Mouse (Mus musculus): ENCODE measurements around the gene Pcdh7. TPM values are rescaled to one million over a fixed set of nuclear protein-coding genes. Genes with fewer than 3 reads are reported as not detected.

Pcdh7 gene
- polyA plus RNA-seq, 1 experiment from 2014 or later: 28.9 TPM

GRCm38 (mm10) chr5:57847500-57847899 is 129.7 kb downstream of the Pcdh7 start:
- H3K4me2 ChIP-seq (ENCODE audit: low read length): no peak overlapping the region
- ATAC-seq: peak; percentile 45; the same call in 1 of the 2 replicates
- WGBS: 59% methylated on average over 3 of the region's 3 CpGs
- H3K9me3 ChIP-seq (ENCODE audit: control insufficient read depth, low read length): no peaks in the 10 kb centered on the region
- H3K4me1 ChIP-seq (ENCODE audit: control insufficient read depth, insufficient read depth, low read depth, low read length): no peaks in the 10 kb centered on the region
- no peak overlapping the region for H3K9ac ChIP-seq (ENCODE audit: low read depth, low read length)
- H3K36me3 ChIP-seq (ENCODE audit: control insufficient read depth, insufficient read depth, low read length): no peaks in the 10 kb centered on the region
- H3K27ac ChIP-seq (ENCODE audit: low read depth, low read length): no peak overlapping the region
- no peak overlapping the region for H3K4me3 ChIP-seq (ENCODE audit: low read length)
- H3K27me3 ChIP-seq (replicated peaks; ENCODE audit: control insufficient read depth, insufficient read depth, low read length): no peaks in the 10 kb centered on the region

- Histone ChIP-seq H3K4me1 (ENCODE audit: control insufficient read depth, insufficient read depth, low read depth, low read length) (no peaks in the 10 kb centered on the region), H3K4me2 (ENCODE audit: low read length) (no peak overlapping the region), H3K27me3 (replicated peaks; ENCODE audit: control insufficient read depth, insufficient read depth, low read length) (no peaks in the 10 kb centered on the region), H3K9ac (ENCODE audit: low read depth, low read length) (no peak overlapping the region), H3K9me3 (ENCODE audit: control insufficient read depth, low read length) (no peaks in the 10 kb centered on the region), H3K36me3 (ENCODE audit: control insufficient read depth, insufficient read depth, low read length) (no peaks in the 10 kb centered on the region), H3K4me3 (ENCODE audit: low read length) (no peak overlapping the region), H3K27ac (ENCODE audit: low read depth, low read length) (no peak overlapping the region)
- 84% methylated on average over 2 of the region's 2 CpGs for WGBS
- ATAC-seq: no peak
These were observed 132.3 kb downstream of the Pcdh7 start for GRCm38 (mm10) chr5:57850111-57850510.

GRCm38 (mm10) chr5:57857316-57857715 is 139.5 kb downstream of the Pcdh7 start:
- ATAC-seq: no peak
- H3K27ac ChIP-seq (ENCODE audit: low read depth, low read length): no peak overlapping the region
- H3K4me3 ChIP-seq (ENCODE audit: low read length): no peak overlapping the region
- H3K27me3 ChIP-seq (replicated peaks; ENCODE audit: control insufficient read depth, insufficient read depth, low read length): no peaks in the 10 kb centered on the region
- H3K4me2 ChIP-seq (ENCODE audit: low read length): no peak overlapping the region
- H3K4me1 ChIP-seq (ENCODE audit: control insufficient read depth, insufficient read depth, low read depth, low read length): no peaks in the 10 kb centered on the region
- no peaks in the 10 kb centered on the region for H3K9me3 ChIP-seq (ENCODE audit: control insufficient read depth, low read length)
- WGBS: 85% methylated on average over 3 of the region's 3 CpGs
- H3K9ac ChIP-seq (ENCODE audit: low read depth, low read length): no peak overlapping the region
- no peaks in the 10 kb centered on the region for H3K36me3 ChIP-seq (ENCODE audit: control insufficient read depth, insufficient read depth, low read length)

DNA sequence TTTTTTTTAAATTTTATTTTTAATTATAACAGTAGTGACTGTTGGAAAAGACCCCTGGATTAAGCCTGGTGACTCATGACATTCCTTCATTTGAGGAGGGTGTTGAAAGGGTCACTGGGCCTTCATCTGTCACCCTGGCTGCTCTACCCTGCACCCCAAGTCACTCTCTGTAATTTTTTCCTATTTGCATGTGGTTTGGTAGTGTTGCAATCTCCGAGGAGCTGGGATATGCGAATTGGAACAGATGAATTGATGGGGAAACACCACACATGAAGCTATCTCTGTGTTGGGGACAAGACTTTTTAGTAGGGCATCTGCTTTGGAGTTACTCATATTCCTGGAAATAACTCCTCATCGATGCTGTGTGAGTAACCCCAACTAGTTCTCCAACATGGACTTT is 146.5 kb downstream of the Pcdh7 start:
- Histone ChIP-seq H3K4me3 (ENCODE audit: low read length) (no peak overlapping the region), H3K4me2 (ENCODE audit: low read length) (no peak overlapping the region), H3K27me3 (replicated peaks; ENCODE audit: control insufficient read depth, insufficient read depth, low read length) (no peaks in the 10 kb centered on the region), H3K4me1 (ENCODE audit: control insufficient read depth, insufficient read depth, low read depth, low read length) (peaks cover 2% of the 10 kb centered on the region; the same call in 1 of the 2 replicates), H3K27ac (ENCODE audit: low read depth, low read length) (no peak overlapping the region), H3K36me3 (ENCODE audit: control insufficient read depth, insufficient read depth, low read length) (no peaks in the 10 kb centered on the region), H3K9me3 (ENCODE audit: control insufficient read depth, low read length) (no peaks in the 10 kb centered on the region), H3K9ac (ENCODE audit: low read depth, low read length) (no peak overlapping the region)
- ATAC-seq: no peak
- WGBS: 91% methylated on average over 3 of the region's 3 CpGs

DNA sequence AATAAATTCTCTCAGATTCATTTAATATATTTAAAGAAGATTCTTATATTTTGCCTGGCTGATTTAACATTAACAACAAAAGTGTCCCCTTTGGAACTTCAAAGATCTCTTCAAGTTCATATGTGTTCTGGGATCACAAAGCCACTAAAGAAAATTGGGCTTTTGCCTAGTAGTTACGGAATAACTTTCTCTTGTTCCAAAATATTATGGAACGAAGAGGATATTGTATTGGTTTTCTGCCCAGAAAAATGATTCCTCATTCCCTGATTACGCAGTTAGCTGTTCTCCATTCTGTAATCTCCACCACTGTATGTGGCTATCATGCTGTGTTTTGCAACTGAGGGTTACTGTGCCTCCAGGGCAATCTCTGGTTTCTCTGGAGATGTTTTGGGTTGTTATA is 147.5 kb downstream of the Pcdh7 start:
- no peak overlapping the region for H3K4me3 ChIP-seq (ENCODE audit: low read length)
- peaks cover 2% of the 10 kb centered on the region; the same call in 1 of the 2 replicates for H3K4me1 ChIP-seq (ENCODE audit: control insufficient read depth, insufficient read depth, low read depth, low read length)
- no peak overlapping the region for H3K9ac ChIP-seq (ENCODE audit: low read depth, low read length)
- no peak for ATAC-seq
- no peaks in the 10 kb centered on the region for H3K9me3 ChIP-seq (ENCODE audit: control insufficient read depth, low read length)
- H3K36me3 ChIP-seq (ENCODE audit: control insufficient read depth, insufficient read depth, low read length): no peaks in the 10 kb centered on the region
- 78% methylated on average over 3 of the region's 3 CpGs for WGBS
- H3K4me2 ChIP-seq (ENCODE audit: low read length): no peak overlapping the region
- no peak overlapping the region for H3K27ac ChIP-seq (ENCODE audit: low read depth, low read length)
- H3K27me3 ChIP-seq (replicated peaks; ENCODE audit: control insufficient read depth, insufficient read depth, low read length): no peaks in the 10 kb centered on the region

- no peak overlapping the region for H3K4me3 ChIP-seq (ENCODE audit: low read length)
- no peak overlapping the region for H3K4me2 ChIP-seq (ENCODE audit: low read length)
- H3K9me3 ChIP-seq (ENCODE audit: control insufficient read depth, low read length): no peaks in the 10 kb centered on the region
- H3K27me3 ChIP-seq (replicated peaks; ENCODE audit: control insufficient read depth, insufficient read depth, low read length): no peaks in the 10 kb centered on the region
- H3K36me3 ChIP-seq (ENCODE audit: control insufficient read depth, insufficient read depth, low read length): no peaks in the 10 kb centered on the region
- WGBS: 68% methylated on average over 1 of the region's 1 CpGs
- no peak overlapping the region for H3K9ac ChIP-seq (ENCODE audit: low read depth, low read length)
- H3K27ac ChIP-seq (ENCODE audit: low read depth, low read length): no peak overlapping the region
- peaks cover 2% of the 10 kb centered on the region; the same call in 1 of the 2 replicates for H3K4me1 ChIP-seq (ENCODE audit: control insufficient read depth, insufficient read depth, low read depth, low read length)
- ATAC-seq: no peak
These were observed 148.3 kb downstream of the Pcdh7 start for GRCm38 (mm10) chr5:57866097-57866496.

GRCm38 (mm10) chr5:57867906-57868305 is 150.1 kb downstream of the Pcdh7 start:
- 71% methylated on average over 2 of the region's 2 CpGs for WGBS
- ATAC-seq: no peak

DNA sequence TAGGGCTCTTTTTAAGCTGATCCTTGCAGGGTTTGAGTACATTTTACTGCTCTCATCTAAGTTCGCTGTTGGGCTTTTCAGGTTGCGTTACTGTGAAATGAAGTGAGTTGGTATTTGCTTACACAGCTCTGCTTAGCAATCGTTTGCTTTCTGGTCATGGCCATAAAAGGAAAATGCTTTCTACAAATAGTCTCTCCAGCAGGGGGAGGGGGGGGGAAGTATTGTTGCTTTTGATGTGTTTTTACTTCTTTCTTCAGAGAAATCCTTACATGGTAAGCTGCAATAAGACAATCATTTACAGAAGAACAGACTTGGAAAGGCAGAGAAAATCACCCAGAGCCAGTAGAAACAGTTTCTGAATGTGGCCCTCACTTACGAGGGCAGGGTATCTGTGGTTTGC is 150.9 kb downstream of the Pcdh7 start:
- no peak overlapping the region for H3K27ac ChIP-seq (ENCODE audit: low read depth, low read length)
- no peak for ATAC-seq
- H3K36me3 ChIP-seq (ENCODE audit: control insufficient read depth, insufficient read depth, low read length): no peaks in the 10 kb centered on the region
- H3K4me1 ChIP-seq (ENCODE audit: control insufficient read depth, insufficient read depth, low read depth, low read length): peaks cover 2% of the 10 kb centered on the region; the same call in 1 of the 2 replicates
- no peaks in the 10 kb centered on the region for H3K27me3 ChIP-seq (replicated peaks; ENCODE audit: control insufficient read depth, insufficient read depth, low read length)
- WGBS: 48% methylated on average over 4 of the region's 4 CpGs
- no peak overlapping the region for H3K4me3 ChIP-seq (ENCODE audit: low read length)
- no peaks in the 10 kb centered on the region for H3K9me3 ChIP-seq (ENCODE audit: control insufficient read depth, low read length)
- H3K9ac ChIP-seq (ENCODE audit: low read depth, low read length): no peak overlapping the region
- no peak overlapping the region for H3K4me2 ChIP-seq (ENCODE audit: low read length)

More at GRCm38 (mm10) chr5:57867906-57868305, 150.1 kb downstream of the Pcdh7 start:
- no peak overlapping the region for H3K4me2 ChIP-seq (ENCODE audit: low read length)
- no peaks in the 10 kb centered on the region for H3K27me3 ChIP-seq (replicated peaks; ENCODE audit: control insufficient read depth, insufficient read depth, low read length)
- H3K9ac ChIP-seq (ENCODE audit: low read depth, low read length): no peak overlapping the region
- H3K36me3 ChIP-seq (ENCODE audit: control insufficient read depth, insufficient read depth, low read length): no peaks in the 10 kb centered on the region
- H3K4me3 ChIP-seq (ENCODE audit: low read length): no peak overlapping the region
- H3K4me1 ChIP-seq (ENCODE audit: control insufficient read depth, insufficient read depth, low read depth, low read length): peaks cover 2% of the 10 kb centered on the region; the same call in 1 of the 2 replicates
- no peaks in the 10 kb centered on the region for H3K9me3 ChIP-seq (ENCODE audit: control insufficient read depth, low read length)
- H3K27ac ChIP-seq (ENCODE audit: low read depth, low read length): no peak overlapping the region

DNA sequence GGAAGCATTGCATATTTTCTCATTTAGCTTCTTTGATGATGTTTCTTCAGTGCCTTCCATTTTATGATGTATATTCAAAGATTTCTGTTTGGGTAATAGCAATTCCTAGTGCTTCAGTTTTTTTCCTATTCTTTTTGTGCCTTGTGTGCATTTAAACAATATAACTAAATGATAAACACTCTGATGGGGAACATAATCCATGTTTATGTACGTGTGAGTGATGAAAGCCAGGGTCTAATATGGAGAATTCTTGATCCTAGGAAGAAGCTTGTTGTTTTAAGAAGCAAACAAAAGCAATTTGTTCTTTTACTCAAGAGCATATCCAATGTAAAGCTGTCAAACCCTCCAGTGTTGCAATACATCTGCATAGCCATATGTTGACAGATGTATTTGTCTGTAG is 153.0 kb downstream of the Pcdh7 start:
- Histone ChIP-seq H3K27me3 (replicated peaks; ENCODE audit: control insufficient read depth, insufficient read depth, low read length) (no peaks in the 10 kb centered on the region), H3K4me3 (ENCODE audit: low read length) (no peak overlapping the region), H3K9ac (ENCODE audit: low read depth, low read length) (no peak overlapping the region), H3K9me3 (ENCODE audit: control insufficient read depth, low read length) (no peaks in the 10 kb centered on the region), H3K27ac (ENCODE audit: low read depth, low read length) (no peak overlapping the region), H3K4me1 (ENCODE audit: control insufficient read depth, insufficient read depth, low read depth, low read length) (no peaks in the 10 kb centered on the region), H3K36me3 (ENCODE audit: control insufficient read depth, insufficient read depth, low read length) (no peaks in the 10 kb centered on the region), H3K4me2 (ENCODE audit: low read length) (no peak overlapping the region)
- no peak for ATAC-seq
- 67% methylated on average over 1 of the region's 1 CpGs for WGBS

- no peaks in the 10 kb centered on the region for H3K36me3 ChIP-seq (ENCODE audit: control insufficient read depth, insufficient read depth, low read length)
- no peaks in the 10 kb centered on the region for H3K9me3 ChIP-seq (ENCODE audit: control insufficient read depth, low read length)
- H3K27me3 ChIP-seq (replicated peaks; ENCODE audit: control insufficient read depth, insufficient read depth, low read length): no peaks in the 10 kb centered on the region
- H3K4me3 ChIP-seq (ENCODE audit: low read length): no peak overlapping the region
- H3K27ac ChIP-seq (ENCODE audit: low read depth, low read length): no peak overlapping the region
- no peak overlapping the region for H3K4me2 ChIP-seq (ENCODE audit: low read length)
- no peaks in the 10 kb centered on the region for H3K4me1 ChIP-seq (ENCODE audit: control insufficient read depth, insufficient read depth, low read depth, low read length)
- no peak for ATAC-seq
- H3K9ac ChIP-seq (ENCODE audit: low read depth, low read length): no peak overlapping the region
These were observed 167.2 kb downstream of the Pcdh7 start for GRCm38 (mm10) chr5:57884982-57885381.
